Mouse (Mus musculus) lung, postnatal 0 days (tissue): ENCODE results near the gene Rxfp2.

Experiments
- CTCF ChIP-seq: IDR thresholded peaks from 2 replicates; pipeline ENCODE4 v1.5.1; 2016; ENCODE audit warnings: antibody characterized with exemption, mild to moderate bottlenecking
- EP300 ChIP-seq: IDR thresholded peaks from 2 replicates; pipeline ENCODE4 v1.6.1; 2016; ENCODE audit warnings: antibody characterized with exemption, mild to moderate bottlenecking, control low read depth

DNA sequence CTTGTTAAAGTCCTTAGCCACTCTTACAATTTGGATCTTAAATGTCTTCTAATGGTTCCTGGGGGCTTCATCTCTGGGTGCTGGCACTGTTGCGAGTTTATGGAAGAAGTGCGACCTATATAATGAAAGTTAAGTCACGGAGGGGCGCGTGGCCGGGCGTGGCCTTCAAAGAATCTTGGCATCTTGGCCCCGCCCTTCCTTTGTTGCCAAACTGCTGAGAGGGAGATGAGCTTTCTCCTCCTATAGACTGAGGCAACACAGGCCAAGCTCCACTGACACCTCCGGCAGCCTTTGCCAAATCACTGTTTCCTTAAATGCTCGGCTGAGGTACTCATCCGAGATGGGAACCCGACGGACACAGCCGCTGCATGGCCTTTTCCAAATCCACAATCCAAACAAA lies 64.2 kb downstream of the Rxfp2 start:
- no peak for TF ChIP-seq CTCF
- TF ChIP-seq EP300: no peak
